Mouse (Mus musculus) lung, adult 2 months (tissue): ENCODE results near the gene Becn1.

ENCODE experiments used
- CTCF ChIP-seq: fragments of 200-500 bp; IDR thresholded peaks from 2 replicates; pipeline ENCODE4 v1.5.1; 2011; ENCODE audit warnings: mild to moderate bottlenecking, low read length, control low read depth; ENCODE audit not compliant: insufficient read depth
- POLR2A ChIP-seq: fragments of 200-500 bp; IDR thresholded peaks from 2 replicates; pipeline ENCODE4 v1.6.1; 2011; ENCODE audit warnings: low read depth, mild to moderate bottlenecking, control low read depth, low read length, borderline replicate concordance; ENCODE audit errors: extremely low read depth

GRCm38 (mm10) chr11:101236782-101237181, 65.3 kb downstream of the Becn1 start:
- TF ChIP-seq CTCF = no peak
- no peak for TF ChIP-seq POLR2A
